Mouse (Mus musculus) liver, embryonic 12.5 days (tissue): ENCODE results near the gene Elk4. TPM values are rescaled to one million over a fixed set of nuclear protein-coding genes. Genes with fewer than 3 reads are reported as not detected.
A peak's percentile ranks its signal among the peaks of the same experiment; 100 is the strongest.

Experiments
- ATAC-seq: fragments of 200-750 bp; cut with Nextera tagmentation; 2 replicates; pipeline ENCODE4 v1.8.0; 2017; ENCODE audit warnings: moderate number of reproducible peaks, mild to moderate bottlenecking, moderate library complexity
- H3K27ac ChIP-seq: fragments of 300-500 bp; sonication (generic); 2 replicates; pipeline ENCODE4 v1.5.1; 2016; ENCODE audit warnings: mild to moderate bottlenecking
- H3K27me3 ChIP-seq: fragments of 300-500 bp; sonication (generic); replicated peaks from 2 replicates; pipeline ENCODE4 v1.6.1; 2016; ENCODE audit warnings: mild to moderate bottlenecking, moderate library complexity
- H3K36me3 ChIP-seq: fragments of 300-500 bp; sonication (generic); 2 replicates; pipeline ENCODE4 v1.6.1; 2016; ENCODE audit warnings: mild to moderate bottlenecking, moderate library complexity
- H3K4me1 ChIP-seq: fragments of 300-500 bp; sonication (generic); 2 replicates; pipeline ENCODE4 v1.6.1; 2016
- H3K4me2 ChIP-seq: fragments of 300-500 bp; sonication (generic); 2 replicates; pipeline ENCODE4 v1.6.1; 2016; ENCODE audit warnings: mild to moderate bottlenecking, moderate library complexity
- H3K4me3 ChIP-seq: fragments of 300-500 bp; sonication (generic); 2 replicates; pipeline ENCODE4 v1.5.1; 2016; ENCODE audit warnings: mild to moderate bottlenecking, moderate library complexity
- H3K9ac ChIP-seq: fragments of 300-500 bp; sonication (generic); 2 replicates; pipeline ENCODE4 v1.6.1; 2016; ENCODE audit warnings: mild to moderate bottlenecking, moderate library complexity
- H3K9me3 ChIP-seq: fragments of 300-500 bp; sonication (generic); replicated peaks from 2 replicates; pipeline ENCODE4 v1.6.1; 2016; ENCODE audit warnings: mild to moderate bottlenecking, moderate library complexity
- WGBS: fragments of 180-500 bp; shearing (Covaris S2); methylation state at CpG from one replicate; pipeline ENCODE4 v1.1.7; 2016; ENCODE audit not compliant: insufficient replicate concordance; 5-methylcytosine and 5-hydroxymethylcytosine counted together
- polyA plus RNA-seq: library from polyadenylated mRNA; unstranded; fragments of >200 nt; fragmentation: Nextera tagmentation; extraction: Ambion mirVana; gene quantifications from 2 replicates; pipeline ENCODE4 v1.2.1, GENCODE M21; 2016

Gene Elk4
- polyA plus RNA-seq, 1 experiment from 2014 or later = 14.4 TPM

DNA sequence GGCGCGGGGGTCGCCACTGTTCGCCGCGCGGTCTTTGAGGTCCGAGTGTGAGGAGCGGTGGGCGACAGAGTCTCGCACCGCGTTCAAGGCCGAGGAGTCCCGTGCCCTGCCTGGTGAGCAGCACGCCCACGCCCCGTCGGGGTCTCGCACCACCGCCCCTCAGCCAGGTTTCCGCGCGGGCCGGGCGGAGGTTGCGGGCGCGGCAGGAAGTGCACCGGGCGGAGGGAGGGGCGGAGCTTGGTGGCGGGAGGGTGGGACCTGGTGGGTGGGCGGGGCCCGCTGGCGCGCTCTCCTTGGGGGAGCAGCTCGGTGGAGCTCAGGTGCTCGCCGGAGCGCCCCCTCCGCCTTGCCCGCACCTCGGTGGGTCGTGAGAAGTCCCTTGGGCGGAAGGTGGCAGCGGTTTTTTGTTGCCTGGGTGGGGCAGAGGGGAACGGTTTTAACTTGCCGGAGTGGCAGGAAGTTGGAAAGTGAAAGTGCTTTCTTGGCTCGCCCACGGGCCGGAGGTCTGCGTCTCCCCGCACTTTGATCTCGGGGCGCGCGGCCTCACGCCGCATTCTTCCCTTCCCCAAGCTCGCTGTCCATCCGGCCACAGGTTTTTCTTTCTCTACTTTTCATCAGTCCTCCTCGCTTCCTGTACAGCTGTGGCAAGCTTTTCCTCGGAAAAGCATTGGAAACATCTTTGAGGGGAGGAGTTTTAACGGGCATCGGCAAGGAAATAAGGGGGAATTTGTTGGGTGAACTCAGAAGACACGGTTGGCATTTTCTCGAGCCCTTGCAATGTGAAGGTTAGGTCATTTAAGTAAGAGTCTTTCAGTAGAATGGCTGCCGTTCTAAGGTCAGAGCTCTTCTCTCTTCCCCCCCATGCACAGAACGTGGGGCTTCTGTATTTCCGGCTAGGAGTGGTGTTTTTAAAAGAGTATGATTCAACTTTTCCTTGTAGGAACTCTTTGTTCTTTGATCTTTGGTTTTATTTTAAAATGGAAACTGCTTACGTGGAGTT, 721 bp downstream of the Elk4 start:
- Histone ChIP-seq H3K9me3 (no peaks in the 10 kb centered on the region), H3K27me3 (no peaks in the 10 kb centered on the region), H3K4me1 (peaks cover 59% of the 10 kb centered on the region), H3K4me2 (peak overlapping the region; percentile 88), H3K36me3 (no peaks in the 10 kb centered on the region), H3K9ac (peak overlapping the region; percentile 95), H3K27ac (peak overlapping the region; percentile 98), H3K4me3 (peak overlapping the region; percentile 89)
- under 1% methylated on average over 72 of the region's 72 CpGs for WGBS
- peak; percentile 91 for ATAC-seq

DNA sequence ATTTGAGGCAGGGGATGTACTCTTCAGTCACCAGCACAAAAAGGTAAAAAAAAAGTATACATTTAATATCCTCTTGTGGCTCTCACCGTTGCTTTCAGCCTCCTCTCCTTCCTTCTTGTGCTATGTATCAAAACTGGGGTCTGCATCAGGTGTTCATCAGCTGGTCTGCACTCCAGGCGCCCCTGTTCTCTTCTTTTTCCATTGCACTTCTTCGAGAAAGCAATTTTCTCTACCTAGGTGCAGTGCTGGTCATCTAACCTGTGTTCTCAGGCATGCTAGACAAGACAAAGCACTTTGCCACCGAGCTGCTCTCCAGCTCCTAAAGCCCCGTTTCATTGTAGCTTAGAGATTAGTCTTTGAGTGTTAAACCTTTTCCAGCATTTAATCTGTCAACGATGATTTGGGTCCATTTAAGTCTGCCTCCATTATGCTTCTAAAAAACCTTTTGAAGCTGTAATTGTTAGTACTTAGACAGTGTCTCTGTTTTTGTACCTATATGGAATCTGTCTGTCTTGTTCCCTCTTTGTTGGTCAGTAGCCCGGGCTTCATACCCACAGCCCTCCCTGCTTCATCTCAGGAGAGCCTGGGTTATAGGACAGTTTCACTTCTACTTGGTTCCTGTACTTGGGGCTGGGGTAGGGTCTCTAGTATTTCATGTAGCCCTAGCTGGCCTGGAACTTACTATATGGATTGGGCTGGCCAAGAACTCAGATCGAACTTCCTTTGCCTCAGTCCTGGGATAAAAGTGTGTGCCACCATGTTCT, 1.7 kb downstream of the Elk4 start:
- peak overlapping the region; percentile 95 for H3K9ac ChIP-seq
- peaks cover 2% of the 10 kb centered on the region for H3K36me3 ChIP-seq
- peak overlapping the region; percentile 88 for H3K4me2 ChIP-seq
- H3K27me3 ChIP-seq = no peaks in the 10 kb centered on the region
- H3K4me1 ChIP-seq = peaks cover 59% of the 10 kb centered on the region
- no peaks in the 10 kb centered on the region for H3K9me3 ChIP-seq
- peak overlapping the region; percentile 89 for H3K4me3 ChIP-seq
- WGBS = 30% methylated on average over 8 of the region's 8 CpGs
- H3K27ac ChIP-seq = peak overlapping the region; percentile 98
- ATAC-seq = no peak

- Histone ChIP-seq H3K36me3 (peaks cover 20% of the 10 kb centered on the region), H3K4me2 (peak overlapping the region; percentile 35), H3K4me3 (no peak overlapping the region), H3K9me3 (no peaks in the 10 kb centered on the region), H3K4me1 (peaks cover 50% of the 10 kb centered on the region), H3K9ac (no peak overlapping the region), H3K27ac (no peak overlapping the region), H3K27me3 (no peaks in the 10 kb centered on the region)
- ATAC-seq = no peak
- WGBS = 65% methylated on average over 17 of the region's 17 CpGs
Observed at GRCm38 (mm10) chr1:132010632-132011501, 3.5 kb downstream of the Elk4 start.

- Histone ChIP-seq H3K4me3 (no peak overlapping the region), H3K9me3 (no peaks in the 10 kb centered on the region), H3K36me3 (peaks cover 28% of the 10 kb centered on the region), H3K4me1 (peaks cover 41% of the 10 kb centered on the region), H3K4me2 (no peak overlapping the region), H3K27me3 (no peaks in the 10 kb centered on the region), H3K9ac (no peak overlapping the region), H3K27ac (no peak overlapping the region)
- WGBS = 67% methylated on average over 2 of the region's 2 CpGs
- ATAC-seq = no peak
Observed at GRCm38 (mm10) chr1:132011785-132012184, 4.4 kb downstream of the Elk4 start.

- WGBS = 88% methylated on average over 8 of the region's 8 CpGs
- no peak overlapping the region for H3K9ac ChIP-seq
- H3K4me1 ChIP-seq = peaks cover 39% of the 10 kb centered on the region
- no peak overlapping the region for H3K27ac ChIP-seq
- H3K36me3 ChIP-seq = peaks cover 38% of the 10 kb centered on the region
- no peak overlapping the region for H3K4me2 ChIP-seq
- H3K27me3 ChIP-seq = no peaks in the 10 kb centered on the region
- ATAC-seq = no peak
- no peak overlapping the region for H3K4me3 ChIP-seq
- H3K9me3 ChIP-seq = no peaks in the 10 kb centered on the region
Observed at GRCm38 (mm10) chr1:132012861-132013260, 5.5 kb downstream of the Elk4 start.

DNA sequence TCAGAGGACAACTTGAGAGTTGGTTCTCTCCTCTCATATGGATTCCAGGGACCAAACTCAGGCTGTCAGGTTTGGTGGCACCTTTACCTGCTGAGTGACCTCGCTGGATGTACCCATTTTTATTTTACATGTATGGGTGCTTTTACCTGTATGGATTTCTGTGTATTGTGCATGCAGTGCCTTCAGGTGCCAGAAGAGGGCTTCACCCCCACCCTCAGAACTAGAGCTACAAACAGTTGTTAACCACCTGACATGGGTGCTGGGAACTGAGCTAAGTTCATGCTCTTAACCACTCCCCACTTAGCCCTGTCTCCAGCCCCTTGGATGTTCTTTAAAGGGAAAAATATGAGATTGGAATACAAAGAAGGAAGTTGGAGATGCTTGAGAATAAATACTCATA, 7.4 kb downstream of the Elk4 start:
- Histone ChIP-seq H3K27ac (no peak overlapping the region), H3K36me3 (peaks cover 58% of the 10 kb centered on the region)
- no peak for ATAC-seq

DNA sequence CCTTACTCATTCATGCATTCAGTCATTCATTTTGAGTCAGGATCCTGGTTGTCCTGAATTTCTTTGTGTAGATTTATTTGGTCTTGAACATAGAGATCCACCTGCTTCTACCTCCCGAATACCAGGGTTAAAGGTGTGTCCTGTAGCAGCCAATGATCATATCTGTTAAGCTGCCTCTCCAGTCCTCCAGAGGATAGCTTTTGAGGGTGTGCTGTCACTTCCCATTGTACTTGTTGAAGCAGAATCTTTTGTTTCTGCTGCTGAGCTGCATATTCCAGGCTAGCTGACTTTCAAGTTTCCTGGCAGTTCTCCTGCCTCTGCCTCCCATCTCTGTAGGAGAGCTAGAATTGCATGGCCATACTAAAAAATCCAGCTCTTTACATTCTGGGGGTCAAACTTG, 9.3 kb downstream of the Elk4 start:
- H3K36me3 ChIP-seq = peaks cover 74% of the 10 kb centered on the region

More for the DNA sequence above, 7.4 kb downstream of the Elk4 start:
- Histone ChIP-seq H3K4me3 (no peak overlapping the region), H3K4me2 (no peak overlapping the region), H3K27me3 (no peaks in the 10 kb centered on the region), H3K9ac (no peak overlapping the region), H3K9me3 (no peaks in the 10 kb centered on the region), H3K4me1 (peaks cover 28% of the 10 kb centered on the region)
- WGBS = 71% methylated on average over 1 of the region's 1 CpGs

GRCm38 (mm10) chr1:132019876-132020275, 12.5 kb downstream of the Elk4 start:
- no peak overlapping the region for H3K4me2 ChIP-seq
- no peak overlapping the region for H3K27ac ChIP-seq
- no peaks in the 10 kb centered on the region for H3K9me3 ChIP-seq
- H3K4me1 ChIP-seq = peaks cover 9% of the 10 kb centered on the region
- H3K36me3 ChIP-seq = peaks cover 93% of the 10 kb centered on the region
- no peaks in the 10 kb centered on the region for H3K27me3 ChIP-seq
- 91% methylated on average over 7 of the region's 7 CpGs for WGBS
- no peak overlapping the region for H3K4me3 ChIP-seq
- no peak for ATAC-seq
- H3K9ac ChIP-seq = no peak overlapping the region

More for the DNA sequence above, 9.3 kb downstream of the Elk4 start:
- Histone ChIP-seq H3K4me2 (no peak overlapping the region), H3K27ac (no peak overlapping the region), H3K4me3 (no peak overlapping the region), H3K4me1 (peaks cover 12% of the 10 kb centered on the region), H3K9me3 (no peaks in the 10 kb centered on the region), H3K27me3 (no peaks in the 10 kb centered on the region), H3K9ac (no peak overlapping the region)
- 92% methylated on average over 1 of the region's 1 CpGs for WGBS
- ATAC-seq = no peak

GRCm38 (mm10) chr1:132022107-132022506, 14.7 kb downstream of the Elk4 start:
- Histone ChIP-seq H3K9ac (no peak overlapping the region), H3K36me3 (peaks cover 89% of the 10 kb centered on the region)
- no peak for ATAC-seq

GRCm38 (mm10) chr1:132026925-132027646, 19.7 kb downstream of the Elk4 start:
- peak; percentile 98 for ATAC-seq
- Histone ChIP-seq H3K4me1 (peaks cover 39% of the 10 kb centered on the region), H3K27ac (peak overlapping the region; percentile 85), H3K36me3 (peaks cover 90% of the 10 kb centered on the region), H3K4me3 (no peak overlapping the region), H3K9ac (peak overlapping the region; percentile 48; the same call in 1 of the 2 replicates), H3K27me3 (no peaks in the 10 kb centered on the region), H3K4me2 (peak overlapping the region; percentile 58), H3K9me3 (no peaks in the 10 kb centered on the region)
- 73% methylated on average over 11 of the region's 11 CpGs for WGBS

More at GRCm38 (mm10) chr1:132022107-132022506, 14.7 kb downstream of the Elk4 start:
- no peaks in the 10 kb centered on the region for H3K27me3 ChIP-seq
- peaks cover 24% of the 10 kb centered on the region for H3K4me1 ChIP-seq
- H3K27ac ChIP-seq = peak overlapping the region; percentile 58; the same call in 1 of the 2 replicates
- H3K4me3 ChIP-seq = no peak overlapping the region
- 68% methylated on average over 3 of the region's 3 CpGs for WGBS
- no peak overlapping the region for H3K4me2 ChIP-seq
- no peaks in the 10 kb centered on the region for H3K9me3 ChIP-seq

DNA sequence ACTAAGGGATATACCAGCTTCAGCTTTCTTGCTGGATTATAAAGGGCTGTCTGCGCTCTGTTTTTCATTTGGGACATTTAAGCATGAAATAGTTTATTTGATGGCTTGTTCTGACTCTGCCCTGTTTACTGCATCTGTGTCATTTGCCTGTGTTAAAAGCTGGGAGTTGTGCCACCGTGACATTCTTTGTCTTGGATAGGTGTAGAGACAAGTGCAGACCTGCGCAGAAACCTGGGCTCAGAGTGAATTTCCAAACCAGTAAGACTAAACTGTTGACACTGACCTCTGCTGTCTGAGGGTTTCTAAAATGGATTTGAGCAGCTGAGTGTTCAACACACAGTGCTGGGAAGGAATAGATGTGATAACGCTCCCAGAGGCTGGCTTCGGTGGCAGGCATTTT, 20.6 kb downstream of the Elk4 start:
- H3K9ac ChIP-seq = no peak overlapping the region
- 87% methylated on average over 5 of the region's 5 CpGs for WGBS

More for the DNA sequence above, 20.6 kb downstream of the Elk4 start:
- H3K27ac ChIP-seq = peak overlapping the region; percentile 85
- peaks cover 89% of the 10 kb centered on the region for H3K36me3 ChIP-seq
- no peaks in the 10 kb centered on the region for H3K9me3 ChIP-seq
- no peak overlapping the region for H3K4me2 ChIP-seq
- no peaks in the 10 kb centered on the region for H3K27me3 ChIP-seq
- peaks cover 35% of the 10 kb centered on the region for H3K4me1 ChIP-seq
- no peak for ATAC-seq
- no peak overlapping the region for H3K4me3 ChIP-seq
